Mouse (Mus musculus) adrenal gland, postnatal 4 days (tissue): ENCODE data around the gene Xntrpc. TPM values are rescaled to one million over a fixed set of nuclear protein-coding genes. Genes with fewer than 3 reads are reported as not detected.

ENCODE experiments used
- DNase-seq, 2 experiments: peaks; one replicate each; pipeline ENCODE4 v3.0.0; 2021 to 2022; ENCODE audit warnings: low spot score in 2 of 2, mixed read lengths in 2 of 2
- total RNA-seq, 2 experiments: library from RNA; stranded (reverse); gene quantifications; 2 replicates each; pipeline ENCODE4 v1.2.3; 2021

The Xntrpc gene
- total RNA-seq, 2 experiments from 2014 or later, result 2.1 to 2.4 TPM

GRCm38 (mm10) chr7:102080311-102080710 is 14.8 kb downstream of the Xntrpc start:
- DNase-seq, result no peak

GRCm38 (mm10) chr7:102081784-102082183 is 16.3 kb downstream of the Xntrpc start:
- no peak for DNase-seq

GRCm38 (mm10) chr7:102082816-102083215 is 17.3 kb downstream of the Xntrpc start, which contains the start of gene Trpc2:
Trpc2 (plus strand) TSS chr7:102083116.
- DNase-seq, result no peak

- DNase-seq, result no peak
Measured at GRCm38 (mm10) chr7:102084041-102084696, 18.7 kb downstream of the Xntrpc start.

GRCm38 (mm10) chr7:102087336-102087735 is 21.8 kb downstream of the Xntrpc start:
- no peak for DNase-seq

GRCm38 (mm10) chr7:102099760-102100661 is 34.5 kb downstream of the Xntrpc start:
- DNase-seq, result no peak

GRCm38 (mm10) chr7:102100868-102101267 is 35.4 kb downstream of the Xntrpc start:
- DNase-seq, result no peak

GRCm38 (mm10) chr7:102101487-102101886 is 36.0 kb downstream of the Xntrpc start, which contains the start of gene Art1:
Art1 (plus strand) TSS chr7:102101743.
- no peak for DNase-seq

GRCm38 (mm10) chr7:102102241-102102640 is 36.7 kb downstream of the Xntrpc start:
- DNase-seq, result no peak

- no peak for DNase-seq
Measured at GRCm38 (mm10) chr7:102102696-102103095, 37.2 kb downstream of the Xntrpc start.

- DNase-seq, result no peak
Measured at GRCm38 (mm10) chr7:102103555-102103954, 38.0 kb downstream of the Xntrpc start.

- no peak for DNase-seq
Measured at GRCm38 (mm10) chr7:102104126-102104525, 38.6 kb downstream of the Xntrpc start.

GRCm38 (mm10) chr7:102106700-102107141 is 41.2 kb downstream of the Xntrpc start:
- no peak for DNase-seq

GRCm38 (mm10) chr7:102108206-102108605 is 42.7 kb downstream of the Xntrpc start:
- no peak for DNase-seq

- DNase-seq, result no peak
Measured at GRCm38 (mm10) chr7:102109171-102109570, 43.7 kb downstream of the Xntrpc start, which contains the start of gene Art5. Art5 (minus strand) TSS chr7:102109489.

- DNase-seq, result no peak
Measured at GRCm38 (mm10) chr7:102109746-102110145, 44.2 kb downstream of the Xntrpc start.

- no peak for DNase-seq
Measured at GRCm38 (mm10) chr7:102113151-102113729, 47.7 kb downstream of the Xntrpc start.

GRCm38 (mm10) chr7:102116579-102117331 is 51.2 kb downstream of the Xntrpc start, which contains the start of gene Chrna10:
Chrna10 (minus strand) TSS chr7:102116828.
- DNase-seq, result no peak

- DNase-seq, result no peak
Measured at GRCm38 (mm10) chr7:102117382-102117781, 51.9 kb downstream of the Xntrpc start.

- DNase-seq, result no peak
Measured at GRCm38 (mm10) chr7:102120326-102120725, 54.8 kb downstream of the Xntrpc start.

- DNase-seq, result no peak
Measured at GRCm38 (mm10) chr7:102132395-102132794, 66.9 kb downstream of the Xntrpc start.
